Mouse (Mus musculus) MEL (cell line): ENCODE measurements around the gene Lmntd1.

Experiments used
- CTCF ChIP-seq, 3 experiments: IDR thresholded peaks in 2 of 3; conservative IDR thresholded peaks in 1 of 3; 2 replicates each; pipeline ENCODE4 v1.5.1; 2011 to 2012; ENCODE audit warnings: low read length in 3 of 3, low read depth in 2 of 3, mild to moderate bottlenecking in 2 of 3, improper control_type of control experiment in 1 of 3, inconsistent platforms in 1 of 3, mixed read lengths in 1 of 3, moderate library complexity in 1 of 3; ENCODE audit not compliant: control insufficient read depth in 1 of 3, insufficient read depth in 1 of 3, poor library complexity in 1 of 3, severe bottlenecking in 1 of 3
- NRF1 ChIP-seq: IDR thresholded peaks from 2 replicates; pipeline ENCODE4 v1.6.1; 2014; ENCODE audit warnings: low read depth, mild to moderate bottlenecking, inconsistent platforms, low read length, improper control_type of control experiment, moderate library complexity; ENCODE audit not compliant: poor library complexity, insufficient read depth, severe bottlenecking
- TBP ChIP-seq: IDR thresholded peaks from 2 replicates; pipeline ENCODE4 v1.8.0; 2011; ENCODE audit warnings: low read depth, low read length, improper control_type of control experiment
- USF1 ChIP-seq: IDR thresholded peaks from 2 replicates; pipeline ENCODE4 v1.6.1; 2014; ENCODE audit warnings: low read depth, mild to moderate bottlenecking, inconsistent platforms, low read length, improper control_type of control experiment, moderate library complexity
- ZMIZ1 ChIP-seq: IDR thresholded peaks from 2 replicates; pipeline ENCODE4 v1.6.1; 2012; ENCODE audit warnings: low read depth, mild to moderate bottlenecking, inconsistent platforms, low read length, improper control_type of control experiment, moderate library complexity

- TF ChIP-seq ZMIZ1 = no peak
- TF ChIP-seq NRF1 = no peak
- no peak for TF ChIP-seq CTCF (IDR thresholded peaks at IDR 0.05 in 2 of 3, conservative IDR thresholded peaks at IDR 0.05 in 1 of 3; ENCODE audit: control insufficient read depth in 1 of 3, insufficient read depth in 1 of 3, low read depth in 2 of 3, low read length in 3 of 3, poor library complexity in 1 of 3, severe bottlenecking in 1 of 3)
- TF ChIP-seq TBP = no peak
- no peak for TF ChIP-seq USF1
Measured at GRCm38 (mm10) chr6:145660943-145661342, 46.8 kb upstream of the Lmntd1 start.
